Mouse (Mus musculus) c-Kit-positive CD71-positive TER-119-positive erythroid progenitor cells, embryonic 14.5 days (primary cell): ENCODE data around the gene Bcl11a.
A peak's percentile ranks its signal among the peaks of the same experiment; 100 is the strongest.

Experiments used
- DNase-seq: peaks from one replicate; pipeline ENCODE4 v3.0.0-alpha.2; 2013; ENCODE audit warnings: low spot score

Bcl11a gene

GRCm38 (mm10) chr11:24131818-24132217 lies 54.0 kb downstream of the Bcl11a start:
- DNase-seq, result no peak

DNA sequence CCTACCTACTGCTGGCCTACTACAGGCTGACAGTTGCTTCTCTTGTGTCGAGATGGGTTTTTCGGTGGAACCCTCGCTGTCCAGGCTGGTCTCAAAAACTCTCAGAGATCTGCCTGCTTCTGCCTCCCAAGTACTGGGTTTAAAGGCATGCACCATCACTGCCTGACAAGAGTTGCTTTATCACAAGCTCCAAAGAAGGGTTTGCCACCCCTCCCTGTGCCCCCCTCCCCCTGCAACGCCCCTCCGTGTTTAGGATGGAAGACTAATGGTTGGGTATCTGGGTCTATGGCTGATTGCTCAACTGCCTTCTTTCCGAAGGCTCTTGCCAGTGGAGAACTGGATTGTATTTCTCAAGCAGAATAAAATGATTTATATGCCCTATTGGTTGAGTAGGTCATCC lies 54.5 kb downstream of the Bcl11a start:
- DNase-seq, result no peak

DNA sequence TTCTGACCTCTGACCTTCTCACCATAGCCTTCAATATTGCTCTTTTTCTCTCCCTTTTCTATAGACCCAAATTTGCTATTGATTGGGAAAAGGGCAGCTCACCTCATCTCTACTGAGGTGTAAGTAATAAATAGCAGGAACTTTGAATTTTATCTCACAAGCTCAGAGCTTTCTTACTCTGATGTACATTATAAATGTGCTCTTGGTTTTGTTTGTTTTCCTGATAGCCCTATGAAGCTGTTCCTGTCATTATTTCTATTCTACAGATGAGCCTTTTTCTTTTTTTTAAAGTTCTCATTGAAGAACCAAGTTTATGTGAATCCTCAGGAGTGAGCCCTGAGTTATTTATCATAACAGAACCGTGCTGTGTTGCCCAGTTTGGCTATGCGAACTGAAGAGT lies 55.0 kb downstream of the Bcl11a start:
- DNase-seq, result no peak

DNA sequence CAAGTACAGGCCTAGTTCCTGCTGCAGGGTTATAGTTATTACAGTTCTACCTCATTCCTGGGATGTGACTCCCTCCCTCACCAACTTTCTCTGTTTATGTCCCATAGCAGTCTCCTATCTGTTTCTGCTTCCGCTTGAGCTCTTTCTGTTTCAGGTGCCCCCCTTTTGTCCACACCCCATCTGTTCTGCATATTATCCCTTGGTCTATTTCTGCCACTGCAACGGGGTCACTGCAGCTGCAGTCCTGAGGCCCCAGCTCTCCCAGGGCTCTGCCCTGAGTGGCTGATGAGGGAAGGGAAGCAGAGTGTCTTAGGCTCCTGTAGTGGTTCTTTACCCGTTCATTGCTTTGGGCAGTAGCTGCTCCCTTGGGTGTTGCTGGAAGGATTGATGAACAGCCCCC lies 55.6 kb downstream of the Bcl11a start:
- no peak for DNase-seq

- DNase-seq, result no peak
Measured at GRCm38 (mm10) chr11:24133928-24134327, 56.1 kb downstream of the Bcl11a start.

- no peak for DNase-seq
Measured at GRCm38 (mm10) chr11:24135244-24135643, 57.4 kb downstream of the Bcl11a start.

GRCm38 (mm10) chr11:24136084-24136785 lies 58.4 kb downstream of the Bcl11a start:
- peak; percentile 80 for DNase-seq

GRCm38 (mm10) chr11:24137891-24138290 lies 60.0 kb downstream of the Bcl11a start:
- DNase-seq, result no peak

- no peak for DNase-seq
Measured at GRCm38 (mm10) chr11:24138600-24139375, 60.9 kb downstream of the Bcl11a start.

GRCm38 (mm10) chr11:24139432-24139831 lies 61.6 kb downstream of the Bcl11a start:
- DNase-seq, result no peak

DNA sequence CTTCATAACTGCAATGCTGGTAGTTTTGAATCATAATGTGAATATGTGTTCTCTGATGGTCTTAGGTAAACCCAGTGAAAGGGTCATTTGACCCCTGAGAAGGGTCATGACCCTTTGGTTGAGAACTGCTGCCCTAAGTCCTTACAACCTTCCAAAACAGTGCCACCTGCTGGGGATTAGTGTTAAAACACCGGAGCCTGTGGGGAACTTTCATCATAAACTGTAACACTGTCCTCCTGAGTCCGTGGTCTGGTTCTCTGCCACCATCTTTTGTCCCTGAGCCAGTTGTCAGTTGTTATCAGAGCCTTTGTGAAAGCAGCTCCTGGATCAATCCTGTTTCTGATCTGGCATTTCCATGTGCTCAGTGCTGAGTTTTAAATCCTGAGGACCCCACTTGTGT lies 62.1 kb downstream of the Bcl11a start:
- no peak for DNase-seq

- no peak for DNase-seq
Measured at GRCm38 (mm10) chr11:24140948-24141347, 63.1 kb downstream of the Bcl11a start.

DNA sequence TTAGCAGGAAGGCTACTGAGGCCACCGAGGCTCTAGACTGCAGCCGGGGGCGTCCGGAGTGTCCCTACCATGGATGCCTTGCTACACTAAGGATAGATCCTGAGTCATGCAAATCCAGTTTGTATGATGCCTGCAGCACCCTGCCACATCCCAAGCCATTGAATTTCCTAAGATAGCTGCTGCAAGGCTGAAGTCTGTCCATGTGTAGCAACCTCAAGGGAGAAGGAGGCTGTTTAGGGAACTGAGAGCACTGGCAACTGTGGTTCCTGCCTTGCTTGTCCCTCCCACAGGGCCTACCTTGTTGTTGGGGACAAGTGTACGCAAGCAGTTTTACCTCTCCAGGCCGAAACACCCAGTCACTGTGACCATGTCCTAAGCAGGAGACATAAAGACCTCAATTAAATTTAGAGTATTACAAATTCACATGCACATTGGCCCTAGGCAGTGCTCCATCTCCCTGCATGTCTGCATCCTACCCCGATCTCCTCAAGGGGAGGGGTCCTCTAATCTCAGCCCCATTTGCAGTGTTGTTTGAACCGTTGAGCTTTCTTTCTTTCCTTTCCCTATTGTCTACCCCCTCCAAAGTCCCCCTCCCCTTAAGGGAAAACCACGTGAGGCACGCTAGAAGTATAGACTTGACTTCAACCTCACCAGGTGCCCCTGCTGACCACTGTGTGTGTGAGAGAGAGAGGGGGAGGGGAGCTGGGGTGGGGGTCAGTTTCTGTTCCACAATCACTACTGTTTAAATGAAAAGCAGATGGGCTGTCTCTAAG lies 63.8 kb downstream of the Bcl11a start:
- no peak for DNase-seq

DNA sequence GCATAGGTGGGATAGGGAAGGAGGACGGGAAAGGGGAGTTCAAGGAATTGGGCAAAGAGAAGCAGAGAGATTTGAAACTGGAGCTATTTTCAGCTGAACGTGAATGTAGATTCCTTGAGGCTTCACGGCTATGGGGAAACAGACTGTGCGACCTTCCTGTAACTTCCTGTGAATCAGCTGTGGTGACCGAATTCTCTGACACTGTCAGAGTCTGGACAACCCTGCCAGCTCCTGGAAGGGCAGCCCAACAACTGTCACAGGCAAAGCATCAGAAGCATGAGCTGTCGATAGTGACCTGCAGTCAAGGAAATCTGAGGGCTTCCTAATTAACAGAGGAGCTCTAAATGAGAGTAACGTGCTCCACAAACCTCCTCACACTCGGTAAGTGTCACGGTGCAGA lies 64.5 kb downstream of the Bcl11a start:
- DNase-seq, result no peak

- DNase-seq, result no peak
Measured at GRCm38 (mm10) chr11:24144159-24144946, 66.5 kb downstream of the Bcl11a start.

DNA sequence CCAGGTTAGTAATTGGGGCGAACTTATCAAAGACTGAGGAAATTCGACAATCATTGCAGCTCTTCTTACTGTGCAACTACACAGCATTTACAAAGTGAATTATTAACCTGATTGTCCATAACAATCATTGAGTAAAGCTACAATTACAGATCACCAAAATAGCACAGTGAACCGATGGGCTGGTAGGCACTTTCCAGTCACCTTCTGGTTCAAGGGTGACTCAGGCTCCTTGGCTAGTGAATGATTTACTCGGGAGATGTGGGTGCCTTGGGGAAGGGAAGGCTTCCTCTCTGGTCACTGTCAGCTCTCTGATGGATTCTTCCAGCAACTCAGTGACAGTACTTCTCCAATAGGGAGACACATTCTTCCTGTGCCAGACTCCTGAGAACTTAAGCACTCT lies 68.2 kb downstream of the Bcl11a start:
- no peak for DNase-seq

GRCm38 (mm10) chr11:24146437-24146836 lies 68.6 kb downstream of the Bcl11a start:
- DNase-seq, result no peak

GRCm38 (mm10) chr11:24147698-24148097 lies 69.8 kb downstream of the Bcl11a start:
- no peak for DNase-seq

GRCm38 (mm10) chr11:24148545-24148944 lies 70.7 kb downstream of the Bcl11a start:
- no peak for DNase-seq

- DNase-seq, result no peak
Measured at GRCm38 (mm10) chr11:24149462-24150220, 71.8 kb downstream of the Bcl11a start.

DNA sequence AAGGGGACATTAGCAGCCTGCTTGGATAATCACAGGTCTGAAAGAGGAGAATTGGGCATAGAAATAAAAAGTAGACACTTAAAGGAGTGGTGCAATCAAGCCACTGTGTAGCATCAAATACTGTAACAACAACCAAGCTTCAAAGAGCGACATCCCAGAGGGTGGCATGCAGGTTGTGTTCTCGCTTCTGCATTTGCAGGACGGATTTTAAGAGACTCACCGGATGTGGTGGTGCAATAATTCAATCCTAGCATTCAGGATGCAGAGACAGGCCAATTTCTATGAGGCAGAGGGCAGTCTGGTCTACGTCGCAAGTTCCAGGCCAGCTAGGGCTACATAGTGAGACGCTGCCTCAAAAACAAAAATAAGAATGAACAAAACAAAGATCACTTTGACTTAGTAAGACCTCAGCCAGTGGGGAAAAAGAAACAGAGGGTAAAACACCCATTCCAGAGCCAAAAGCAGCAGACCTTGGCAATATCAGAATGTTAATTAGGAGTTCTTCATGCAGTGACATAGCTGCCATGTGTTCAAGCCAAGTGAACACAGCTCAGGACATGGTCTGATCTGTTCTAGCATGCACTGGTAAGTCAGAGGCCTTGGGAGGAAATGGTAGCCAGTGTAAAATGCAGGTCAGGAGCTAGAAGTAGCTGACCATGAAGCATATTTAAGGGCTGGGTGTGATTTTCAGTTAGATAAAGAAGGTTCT lies 74.4 kb downstream of the Bcl11a start:
- DNase-seq, result no peak
